Mouse (Mus musculus): ENCODE measurements around the gene Ubald2.

DNA sequence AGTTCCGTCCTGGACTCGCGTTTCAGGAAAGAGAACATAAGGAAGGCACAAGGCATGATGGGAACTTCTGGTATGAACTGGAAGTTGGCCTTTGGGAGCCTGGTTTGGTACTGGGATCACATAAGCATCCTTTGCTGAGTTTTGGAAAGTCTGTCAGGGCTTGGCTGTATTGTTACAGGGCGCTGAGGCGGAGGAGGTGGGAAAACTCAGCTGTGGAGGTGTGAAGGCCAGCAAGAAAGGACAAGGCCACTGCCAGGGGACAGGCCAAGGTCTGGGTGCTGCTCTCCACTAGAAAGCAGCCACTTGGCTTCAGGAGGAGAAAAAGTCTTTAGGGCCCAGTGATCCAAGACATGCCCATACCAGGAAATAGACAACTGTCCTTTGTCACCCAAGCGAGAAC, 9.4 kb downstream of the Ubald2 start:
- TF ChIP-seq MAZ (IDR thresholded peaks at IDR 0.05; ENCODE audit: low read depth, low read length): no peak
- TF ChIP-seq POLR2A (IDR thresholded peaks at IDR 0.05; ENCODE audit: control insufficient read depth in 1 of 2, insufficient read depth in 1 of 2, low read depth in 1 of 2, low read length in 2 of 2, poor library complexity in 1 of 2): no peak
- no peak for TF ChIP-seq EP300 (IDR thresholded peaks at IDR 0.05; ENCODE audit: low read depth in 1 of 2, low read length in 2 of 2)
- TF ChIP-seq CTCF (IDR thresholded peaks at IDR 0.05 in 2 of 3, conservative IDR thresholded peaks at IDR 0.05 in 1 of 3; ENCODE audit: control insufficient read depth in 1 of 3, insufficient read depth in 1 of 3, low read depth in 2 of 3, low read length in 3 of 3, poor library complexity in 1 of 3, severe bottlenecking in 1 of 3): no peak
- no peak for TF ChIP-seq ELF1 (IDR thresholded peaks at IDR 0.05; ENCODE audit: low read depth, low read length)
- no peak for TF ChIP-seq RAD21 (IDR thresholded peaks at IDR 0.05; ENCODE audit: low read depth, low read length)
- no peak for TF ChIP-seq POLR2AphosphoS2 (IDR thresholded peaks at IDR 0.05; ENCODE audit: low read length)
- TF ChIP-seq JUND (IDR thresholded peaks at IDR 0.05; ENCODE audit: low read depth, low read length): no peak
- no peak for TF ChIP-seq SMC3 (IDR thresholded peaks at IDR 0.05; ENCODE audit: low read depth, low read length)
- no peak for TF ChIP-seq RCOR1 (IDR thresholded peaks at IDR 0.05; ENCODE audit: low read depth, low read length)
- no peak for TF ChIP-seq USF1 (IDR thresholded peaks at IDR 0.05; ENCODE audit: low read depth, low read length)
